Mouse (Mus musculus) kidney, postnatal 0 days (tissue): Measurements from ENCODE around the gene Arhgap27. TPM values are rescaled to one million over a fixed set of nuclear protein-coding genes. Genes with fewer than 3 reads are reported as not detected.

Source experiments
- ATAC-seq: fragments of 200-750 bp; cut with Nextera tagmentation; replicated peaks from 2 replicates; pipeline ENCODE4 v1.8.0; 2017; ENCODE audit warnings: low read depth, moderate number of reproducible peaks, moderate TSS enrichment, moderate library complexity; ENCODE audit not compliant: low FRiP score
- DNase-seq: peaks from one replicate; pipeline ENCODE4 v3.0.0-alpha.2; 2016; ENCODE audit warnings: low spot score
- H3K27ac ChIP-seq: fragments of 300-500 bp; sonication (generic); 2 replicates; pipeline ENCODE4 v1.5.1; 2014; ENCODE audit warnings: mild to moderate bottlenecking
- H3K27me3 ChIP-seq: fragments of 300-500 bp; sonication (generic); 2 replicates; pipeline ENCODE4 v1.6.1; 2014; ENCODE audit warnings: low read length, mixed read lengths; ENCODE audit not compliant: insufficient read depth
- H3K36me3 ChIP-seq: fragments of 300-500 bp; sonication (generic); 2 replicates; pipeline ENCODE4 v1.6.1; 2014; ENCODE audit warnings: low read length, mixed read lengths; ENCODE audit not compliant: insufficient read depth
- H3K4me1 ChIP-seq: fragments of 300-500 bp; sonication (generic); replicated peaks from 2 replicates; pipeline ENCODE4 v1.6.1; 2014; ENCODE audit warnings: antibody characterized with exemption, low read length, mixed read lengths; ENCODE audit not compliant: insufficient read depth
- H3K4me2 ChIP-seq: fragments of 300-500 bp; sonication (generic); 2 replicates; pipeline ENCODE4 v1.6.1; 2014; ENCODE audit warnings: mild to moderate bottlenecking, low read length, moderate library complexity, mixed read lengths
- H3K4me3 ChIP-seq: fragments of 300-500 bp; sonication (generic); replicated peaks from 2 replicates; pipeline ENCODE4 v1.5.1; 2014; ENCODE audit warnings: low read depth, low read length
- H3K9ac ChIP-seq: fragments of 300-500 bp; sonication (generic); 2 replicates; pipeline ENCODE4 v1.6.1; 2014; ENCODE audit warnings: low read depth, low read length
- H3K9me3 ChIP-seq: fragments of 300-500 bp; sonication (generic); replicated peaks from 2 replicates; pipeline ENCODE4 v1.6.1; 2016; ENCODE audit warnings: low read length, inconsistent platforms, mixed read lengths
- CTCF ChIP-seq: IDR thresholded peaks from 2 replicates; pipeline ENCODE4 v1.5.1; 2016; ENCODE audit warnings: antibody characterized with exemption, low read depth, mild to moderate bottlenecking, moderate library complexity
- WGBS: fragments of 180-500 bp; shearing (Covaris S2); extraction: QIAGEN DNeasy Blood & Tissue Kit; methylation state at CpG from one replicate; pipeline ENCODE4 v1.1.7; 2014; 5-methylcytosine and 5-hydroxymethylcytosine counted together
- polyA plus RNA-seq: library from polyadenylated mRNA; unstranded; fragments of >200 nt; fragmentation: Nextera tagmentation; extraction: Ambion mirVana; gene quantifications from 2 replicates; pipeline ENCODE4 v1.2.1, GENCODE M21; 2015

Arhgap27 gene
- polyA plus RNA-seq, 1 experiment from 2014 or later = 16.6 TPM

DNA sequence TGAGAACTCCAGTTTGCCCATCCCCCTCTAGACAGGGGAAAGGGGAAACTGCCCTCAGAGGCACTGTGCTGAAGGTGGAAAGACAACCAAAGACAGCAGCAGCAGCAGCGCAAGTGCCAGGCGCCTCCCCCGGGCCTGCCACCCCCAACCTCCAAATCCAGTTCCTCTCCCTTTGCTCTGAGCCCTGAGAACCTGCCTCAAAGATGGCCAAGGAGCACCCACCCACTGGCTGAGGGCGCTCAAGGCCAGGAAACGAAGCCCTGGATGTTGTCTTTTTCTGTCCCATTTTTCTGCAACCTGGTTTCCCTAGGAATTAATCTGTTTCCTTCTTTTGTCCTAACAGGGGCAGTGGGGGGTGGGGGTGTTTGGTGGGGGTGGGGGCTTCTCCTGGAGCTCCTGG lies 843 bp upstream of the Arhgap27 start:
- Histone ChIP-seq H3K4me3 (no peak overlapping the region), H3K27ac (peak overlapping the region; percentile 85; the same call in 1 of the 2 replicates), H3K36me3 (peaks cover 8% of the 10 kb centered on the region; the same call in 1 of the 2 replicates), H3K9ac (no peak overlapping the region; the same call in 1 of the 2 replicates), H3K4me2 (peak overlapping the region; percentile 84), H3K4me1 (peaks cover 29% of the 10 kb centered on the region), H3K27me3 (0 out of 2 replicates have a peak, but pooled peaks cover 4% of the 10 kb centered on the region), H3K9me3 (no peaks in the 10 kb centered on the region)
- ATAC-seq = no peak
- no peak for TF ChIP-seq CTCF
- 46% methylated on average over 5 of the region's 5 CpGs for WGBS
- no peak for DNase-seq

DNA sequence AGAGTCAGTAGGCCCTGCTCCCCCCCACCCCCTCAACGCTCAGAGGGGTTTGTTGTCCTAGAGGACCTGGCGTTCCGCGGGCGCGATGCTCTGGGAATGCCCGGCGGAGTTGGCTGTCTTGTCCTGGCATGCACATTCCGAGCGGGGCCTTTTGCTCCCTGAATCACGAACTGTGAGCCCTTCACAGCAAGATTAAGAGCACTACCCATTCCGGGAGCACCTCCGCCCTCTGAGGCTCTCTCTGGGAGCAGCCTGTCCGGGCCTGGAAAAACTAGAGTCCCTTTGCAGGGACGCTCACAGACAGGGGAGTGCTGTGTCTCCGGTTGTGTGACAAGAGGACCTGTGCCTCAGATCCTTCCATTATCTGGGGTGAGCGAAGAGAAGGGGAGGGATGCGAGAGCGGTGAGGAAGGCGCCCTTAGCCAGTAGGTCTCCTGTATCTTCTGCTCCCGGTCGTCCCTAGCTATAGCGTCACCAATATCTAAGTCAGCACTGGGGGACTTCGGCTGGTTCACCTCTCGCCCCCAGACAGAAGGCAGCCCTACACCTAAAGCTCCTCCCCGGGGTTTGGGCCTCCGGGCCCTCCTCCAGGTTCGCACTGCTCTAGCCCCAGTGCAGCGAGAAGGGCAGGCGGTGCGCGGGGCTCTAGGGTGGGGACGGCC lies 841 bp downstream of the Arhgap27 start:
- ATAC-seq = peak; percentile 19
- Histone ChIP-seq H3K9ac (peak overlapping the region; percentile 70), H3K27ac (peak overlapping the region; percentile 85), H3K4me3 (peak overlapping the region; percentile 51), H3K4me2 (peak overlapping the region; percentile 84), H3K9me3 (no peaks in the 10 kb centered on the region), H3K27me3 (0 out of 2 replicates have a peak, but pooled peaks cover 4% of the 10 kb centered on the region), H3K36me3 (peaks cover under 1% of the 10 kb centered on the region; the same call in 1 of the 2 replicates), H3K4me1 (peaks cover 38% of the 10 kb centered on the region)
- WGBS = 1% methylated on average over 33 of the region's 33 CpGs
- no peak for TF ChIP-seq CTCF
- no peak for DNase-seq

DNA sequence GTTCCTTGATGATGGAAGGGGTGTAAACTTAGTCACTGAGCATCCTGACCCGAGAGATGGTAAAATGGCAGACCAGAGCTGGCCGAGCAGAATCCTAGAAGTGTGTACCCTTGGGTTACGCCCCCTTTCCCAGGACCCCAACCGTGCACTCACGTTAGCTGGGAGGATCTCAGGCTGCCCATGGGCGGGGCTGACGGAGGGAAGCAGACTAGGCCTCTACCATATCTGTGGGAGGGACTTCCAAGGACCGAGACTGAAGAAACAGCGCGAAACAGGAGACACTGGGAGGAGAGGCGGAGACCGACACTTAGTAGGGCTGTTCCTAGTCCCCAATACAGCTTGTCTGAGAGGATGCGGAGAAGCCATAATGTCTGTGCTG lies 1.4 kb downstream of the Arhgap27 start:
- 5% methylated on average over 12 of the region's 13 CpGs for WGBS
- 0 out of 2 replicates have a peak, but pooled peaks cover 4% of the 10 kb centered on the region for H3K27me3 ChIP-seq
- H3K9ac ChIP-seq = 0 out of 2 replicates have a peak overlapping the region, but pooled peaks have one; percentile 70
- H3K4me2 ChIP-seq = peak overlapping the region; percentile 84
- H3K4me3 ChIP-seq = peak overlapping the region; percentile 51
- TF ChIP-seq CTCF = no peak
- peak overlapping the region; percentile 85 for H3K27ac ChIP-seq
- DNase-seq = peak; percentile 63
- ATAC-seq = 0 out of 2 replicates have a peak, but pooled peaks have one; percentile 31
- peaks cover 38% of the 10 kb centered on the region for H3K4me1 ChIP-seq
- no peaks in the 10 kb centered on the region for H3K36me3 ChIP-seq
- H3K9me3 ChIP-seq = no peaks in the 10 kb centered on the region

DNA sequence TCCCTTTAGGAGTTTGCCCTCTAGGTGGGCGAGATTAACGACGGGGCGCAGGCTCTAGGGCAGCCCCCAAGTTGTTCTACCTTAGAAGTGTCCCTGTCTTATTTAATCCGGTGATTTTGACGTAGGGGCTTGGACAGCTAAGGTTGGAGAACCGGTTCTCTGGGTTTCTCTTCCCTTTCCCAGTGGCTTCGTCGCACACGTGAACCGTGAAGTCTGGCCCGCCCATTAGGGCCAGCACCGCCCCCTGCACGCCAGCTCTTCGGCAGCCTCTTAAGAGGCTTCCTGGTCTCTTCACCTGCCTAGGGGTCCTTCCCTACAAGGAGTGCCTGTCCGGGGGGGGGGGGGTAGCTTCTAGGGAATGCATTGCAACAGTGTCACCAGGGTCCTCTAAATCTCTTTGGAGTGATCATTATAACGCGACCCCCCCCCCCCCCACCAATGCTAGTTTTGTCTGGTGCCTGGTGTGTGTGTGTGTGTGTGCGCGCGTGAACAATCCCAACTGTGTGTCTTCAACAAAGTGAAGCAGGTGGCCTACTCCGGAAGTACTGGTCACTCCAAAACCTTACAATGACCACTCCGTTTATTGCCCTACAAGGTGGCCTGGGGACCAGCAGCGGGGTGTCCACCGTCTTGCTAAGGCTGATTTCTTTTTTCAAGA lies 2.0 kb downstream of the Arhgap27 start:
- DNase-seq = peak; percentile 74
- H3K27me3 ChIP-seq = 0 out of 2 replicates have a peak, but pooled peaks cover 4% of the 10 kb centered on the region
- peaks cover 39% of the 10 kb centered on the region for H3K4me1 ChIP-seq
- no peak overlapping the region for H3K9ac ChIP-seq
- H3K4me3 ChIP-seq = peak overlapping the region; percentile 51
- no peaks in the 10 kb centered on the region for H3K36me3 ChIP-seq
- TF ChIP-seq CTCF = no peak
- peak overlapping the region; percentile 37; the same call in 1 of the 2 replicates for H3K27ac ChIP-seq
- peak overlapping the region; percentile 84 for H3K4me2 ChIP-seq
- 6% methylated on average over 25 of the region's 25 CpGs for WGBS
- ATAC-seq = no peak; the same call in 1 of the 2 replicates
- no peaks in the 10 kb centered on the region for H3K9me3 ChIP-seq

- Histone ChIP-seq H3K27me3 (0 out of 2 replicates have a peak, but pooled peaks cover 4% of the 10 kb centered on the region), H3K4me3 (peak overlapping the region; percentile 41), H3K4me2 (peak overlapping the region; percentile 84), H3K36me3 (no peaks in the 10 kb centered on the region), H3K9ac (peak overlapping the region; percentile 62), H3K27ac (peak overlapping the region; percentile 31; the same call in 1 of the 2 replicates), H3K4me1 (peaks cover 48% of the 10 kb centered on the region), H3K9me3 (no peaks in the 10 kb centered on the region)
- WGBS = 3% methylated on average over 44 of the region's 48 CpGs
- no peak for ATAC-seq
- DNase-seq = no peak
- no peak for TF ChIP-seq CTCF
Measured at GRCm38 (mm10) chr11:103360661-103361081, 2.8 kb downstream of the Arhgap27 start.
